Mouse (Mus musculus): ENCODE results near the gene Best3.

DNA sequence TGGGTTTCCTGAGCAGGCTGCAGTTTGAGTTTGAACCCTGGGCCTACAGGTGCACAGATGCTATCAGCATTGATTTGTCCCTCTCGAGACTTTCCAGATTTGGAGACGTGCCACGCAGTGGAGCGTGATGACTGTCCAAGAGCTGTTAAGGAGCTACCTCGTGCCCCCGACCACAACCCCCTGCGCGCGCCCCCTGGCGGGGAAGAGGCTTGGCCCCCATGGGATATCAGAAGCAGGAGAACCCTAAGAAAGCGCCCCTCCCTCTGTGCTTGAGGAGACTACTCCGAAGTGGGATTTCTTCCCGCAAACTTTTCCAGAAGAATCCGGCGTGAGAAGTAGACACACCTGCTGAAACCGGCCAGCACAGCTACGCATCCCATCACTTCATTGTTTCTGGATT, 23.3 kb upstream of the Best3 start:
- peak; percentile 41 for TF ChIP-seq CTCF (IDR thresholded peaks at IDR 0.05; ENCODE audit: low read depth, low read length)
- TF ChIP-seq POLR2A (IDR thresholded peaks at IDR 0.05; ENCODE audit: insufficient read depth, low read length) = no peak
- TF ChIP-seq EP300 (IDR thresholded peaks at IDR 0.05; ENCODE audit: insufficient read depth, low read depth, low read length) = no peak

Data from ES-Bruce4 (cell line).